Mouse (Mus musculus) lung, adult 18-20 months (tissue): ENCODE measurements at regions not wholly inside any gene's neighbourhood (a gene's known extent, or its start where the extent isn't known, plus 50 kb on each side); places are given as distances from the start of the nearest gene placed in this dataset.

ENCODE experiments used
- DNase-seq, 2 experiments: peaks; one replicate each; pipeline ENCODE4 v3.0.0; 2022; ENCODE audit warnings: mixed read lengths in 2 of 2

GRCm38 (mm10) chr11:18399561-18399960 is 445.9 kb upstream of the Etaa1 start:
- no peak for DNase-seq

GRCm38 (mm10) chr11:18396397-18396796 is 442.7 kb upstream of the Etaa1 start:
- no peak for DNase-seq

GRCm38 (mm10) chr11:18395631-18396030 is 442.0 kb upstream of the Etaa1 start:
- no peak for DNase-seq

GRCm38 (mm10) chr11:18372813-18373332 is 419.2 kb upstream of the Etaa1 start:
- no peak for DNase-seq

GRCm38 (mm10) chr11:18371304-18371703 is 417.6 kb upstream of the Etaa1 start:
- DNase-seq = no peak

- no peak for DNase-seq
These were observed 417.2 kb upstream of the Etaa1 start for GRCm38 (mm10) chr11:18370861-18371260.

- DNase-seq = peak; percentile 4 to 45
These were observed 401.2 kb upstream of the Etaa1 start for GRCm38 (mm10) chr11:18354866-18355265.

GRCm38 (mm10) chr11:18354156-18354555 is 400.5 kb upstream of the Etaa1 start:
- no peak for DNase-seq

GRCm38 (mm10) chr11:18347841-18348240 is 394.2 kb upstream of the Etaa1 start:
- DNase-seq = no peak

DNA sequence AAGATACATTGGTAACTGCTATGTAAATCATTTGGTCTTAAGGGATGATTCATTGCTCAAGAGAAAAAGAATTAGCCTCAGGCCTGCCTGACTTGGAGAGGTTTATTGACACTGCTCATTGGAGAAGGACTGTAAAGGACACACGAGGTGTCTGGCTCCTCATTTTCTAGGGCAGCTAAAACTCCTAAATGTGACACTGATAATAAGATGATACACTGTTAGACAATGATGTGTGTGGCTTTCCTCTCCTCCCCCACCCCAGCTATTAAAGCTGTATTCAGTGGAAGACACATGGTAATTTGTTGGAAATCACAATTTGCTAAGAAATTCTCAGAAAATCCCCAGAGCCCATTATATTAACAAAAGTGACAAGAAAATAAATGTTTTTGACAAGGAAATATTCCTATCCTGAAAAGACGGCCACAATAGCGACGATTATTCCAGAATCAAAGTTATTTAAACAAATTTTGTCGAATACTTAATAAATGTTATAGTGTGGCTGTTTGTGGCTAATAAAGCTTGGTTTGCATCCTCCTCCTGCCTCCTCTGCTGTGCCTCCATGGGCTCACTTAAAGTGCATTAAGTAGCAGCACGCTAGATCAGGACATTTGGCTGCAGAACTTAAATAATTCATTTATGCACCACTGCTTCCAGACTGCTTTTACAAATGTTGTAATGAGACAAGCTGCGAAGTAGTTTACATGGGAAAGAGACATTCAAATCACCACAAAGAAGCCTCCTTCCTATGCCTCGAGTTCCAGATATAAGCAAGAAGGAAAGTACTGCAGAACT is 360.0 kb upstream of the Etaa1 start:
- no peak for DNase-seq

DNA sequence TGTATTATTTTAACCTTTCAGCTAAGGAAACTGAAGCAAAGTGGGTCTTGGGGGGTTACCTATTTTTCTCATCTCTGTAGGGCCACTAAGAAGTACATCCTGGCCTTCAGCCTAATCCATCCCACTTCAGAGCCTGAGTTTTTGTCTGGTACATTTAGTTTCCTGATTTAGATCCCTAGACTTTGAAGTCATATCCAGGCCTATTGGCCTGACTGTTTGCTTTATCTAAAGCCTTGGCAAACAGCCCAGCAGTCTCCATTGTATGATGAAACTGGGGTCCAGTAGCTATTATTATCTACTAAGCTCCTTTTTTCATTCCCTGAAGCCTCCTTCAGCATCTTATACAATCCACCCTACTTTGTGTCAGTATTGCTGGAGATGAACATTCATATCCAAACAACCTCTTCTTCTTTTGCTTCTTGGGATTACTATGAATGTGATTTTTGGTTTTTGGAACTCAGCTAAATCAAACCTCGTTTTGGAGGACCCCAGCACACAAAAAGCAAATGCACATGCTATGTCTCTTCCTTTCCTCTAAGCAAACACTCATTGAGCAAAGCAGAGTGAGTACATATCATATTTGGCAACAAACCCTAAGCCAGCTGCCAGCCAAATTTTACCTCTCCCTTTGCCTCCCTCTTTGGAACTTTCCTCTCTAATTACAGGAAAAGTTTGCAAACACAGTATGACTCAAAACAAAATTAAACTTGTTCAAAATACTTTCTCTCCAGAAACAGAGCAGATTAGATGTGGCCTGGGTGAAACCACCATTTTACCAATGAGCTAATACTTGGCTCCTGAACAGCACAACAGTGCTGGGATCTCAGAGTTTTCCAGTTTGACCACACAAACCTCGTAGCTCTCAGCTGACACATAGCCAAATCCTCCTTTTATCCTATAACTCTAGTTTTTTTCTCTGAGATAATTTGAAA is 342.8 kb upstream of the Etaa1 start:
- DNase-seq = peak in 1 of 2 experiments; percentile 21

- DNase-seq = no peak
These were observed 325.0 kb upstream of the Etaa1 start for GRCm38 (mm10) chr11:18278585-18279136.

DNA sequence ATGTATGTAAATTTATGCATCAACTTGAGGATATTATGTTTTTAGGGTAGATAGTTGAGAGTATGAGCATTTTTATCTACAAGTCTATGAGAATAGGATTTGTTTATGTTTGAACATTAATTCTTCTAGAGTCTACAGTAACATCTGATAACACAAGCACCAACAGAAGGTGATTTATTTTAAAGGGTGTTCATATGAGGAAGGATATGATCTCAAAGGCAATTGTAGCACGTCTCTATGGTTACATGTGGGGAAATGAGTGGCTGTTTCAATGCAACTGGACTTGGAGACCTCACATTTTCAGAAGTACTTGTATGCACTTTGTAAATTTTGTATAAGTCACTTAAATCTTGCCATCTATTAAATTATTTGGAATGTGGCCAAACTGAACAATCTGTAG is 318.7 kb upstream of the Etaa1 start:
- no peak for DNase-seq

- no peak for DNase-seq
These were observed 312.5 kb upstream of the Etaa1 start for GRCm38 (mm10) chr11:18266161-18266560.

GRCm38 (mm10) chr11:18262901-18263300 is 309.2 kb upstream of the Etaa1 start:
- no peak for DNase-seq

- no peak for DNase-seq
These were observed 295.6 kb upstream of the Etaa1 start for GRCm38 (mm10) chr11:18249236-18249635.

GRCm38 (mm10) chr11:18216762-18217161 is 263.1 kb upstream of the Etaa1 start:
- peak in 1 of 2 experiments; percentile 0 for DNase-seq

- no peak for DNase-seq
These were observed 219.4 kb upstream of the Etaa1 start for GRCm38 (mm10) chr11:18173028-18173427.

DNA sequence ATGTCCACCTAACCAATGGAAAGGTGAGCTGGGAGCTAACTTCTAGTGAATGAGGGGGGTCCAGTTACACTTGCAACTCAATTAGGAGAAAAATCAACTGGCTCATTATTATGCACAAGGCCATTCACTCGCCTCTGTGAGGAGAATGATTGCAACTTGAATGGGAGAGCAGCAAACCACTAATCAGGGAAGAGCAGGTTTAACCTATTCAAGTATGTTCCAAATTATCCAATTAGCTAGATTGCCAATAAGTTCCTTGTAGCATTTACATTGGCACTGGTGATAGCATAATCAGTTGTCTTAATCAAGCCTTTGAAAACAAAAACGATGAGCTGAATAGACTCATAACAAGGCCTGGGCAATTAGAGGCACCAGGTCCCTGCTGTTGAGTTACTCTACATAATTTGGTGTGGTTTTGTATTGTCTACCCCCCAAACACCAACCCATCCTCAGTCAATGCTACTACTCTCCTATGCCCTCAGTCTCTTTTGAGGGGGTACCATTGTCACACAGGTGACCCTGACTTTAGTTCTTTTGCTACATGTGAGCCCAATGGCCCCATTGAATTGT is 217.6 kb upstream of the Etaa1 start:
- DNase-seq = no peak

GRCm38 (mm10) chr11:18165609-18166347 is 212.1 kb upstream of the Etaa1 start:
- DNase-seq = no peak

- DNase-seq = no peak
These were observed 210.3 kb upstream of the Etaa1 start for GRCm38 (mm10) chr11:18164025-18164423.
